Mouse (Mus musculus) heart, embryonic 14.5 days (tissue): ENCODE measurements around the gene Kif21a. TPM values are rescaled to one million over a fixed set of nuclear protein-coding genes. Genes with fewer than 3 reads are reported as not detected.

Experiments
- ATAC-seq: fragments of 200-750 bp; cut with Nextera tagmentation; 2 replicates; pipeline ENCODE4 v1.8.0; 2017; ENCODE audit warnings: low read depth, moderate TSS enrichment; ENCODE audit not compliant: insufficient number of reproducible peaks, insufficient read depth, low FRiP score
- H3K27ac ChIP-seq, 2 experiments: fragments of 200-500 bp in 1 of 2; fragments of 300-500 bp in 1 of 2; sonication (generic) in 1 of 2; replicated peaks in 1 of 2; 2 replicates each; pipeline ENCODE4 v1.5.1; 2012 to 2014; ENCODE audit warnings: low read depth in 2 of 2, low read length in 2 of 2, control low read depth in 1 of 2, mild to moderate bottlenecking in 1 of 2, mixed read lengths in 1 of 2; ENCODE audit not compliant: control insufficient read depth in 1 of 2, insufficient read depth in 1 of 2
- H3K27me3 ChIP-seq: fragments of 300-500 bp; sonication (generic); 2 replicates; pipeline ENCODE4 v1.6.1; 2014; ENCODE audit warnings: mild to moderate bottlenecking, low read length, control low read depth; ENCODE audit not compliant: control insufficient read depth, insufficient read depth
- H3K36me3 ChIP-seq: fragments of 300-500 bp; sonication (generic); 2 replicates; pipeline ENCODE4 v1.6.1; 2014; ENCODE audit warnings: mild to moderate bottlenecking, control low read depth, low read length, mixed read lengths; ENCODE audit not compliant: control insufficient read depth, insufficient read depth
- H3K4me1 ChIP-seq, 2 experiments: fragments of 200-500 bp in 1 of 2; fragments of 300-500 bp in 1 of 2; sonication (generic) in 1 of 2; 2 replicates each; pipeline ENCODE4 v1.6.1; 2012 to 2014; ENCODE audit warnings: low read length in 2 of 2, control low read depth in 1 of 2, mixed read lengths in 1 of 2; ENCODE audit not compliant: control insufficient read depth in 2 of 2, insufficient read depth in 2 of 2
- H3K4me2 ChIP-seq: fragments of 300-500 bp; sonication (generic); 2 replicates; pipeline ENCODE4 v1.6.1; 2014; ENCODE audit warnings: mild to moderate bottlenecking, low read length
- H3K4me3 ChIP-seq, 2 experiments: fragments of 200-500 bp in 1 of 2; fragments of 300-500 bp in 1 of 2; sonication (generic) in 1 of 2; 2 replicates each; pipeline ENCODE4 v1.5.1; 2012 to 2014; ENCODE audit warnings: low read length in 2 of 2, mild to moderate bottlenecking in 2 of 2, control low read depth in 1 of 2, low read depth in 1 of 2, moderate library complexity in 1 of 2; ENCODE audit not compliant: control insufficient read depth in 1 of 2, insufficient read depth in 1 of 2
- H3K9ac ChIP-seq: fragments of 300-500 bp; sonication (generic); 2 replicates; pipeline ENCODE4 v1.6.1; 2014; ENCODE audit warnings: mild to moderate bottlenecking, low read length
- H3K9me3 ChIP-seq: fragments of 300-500 bp; sonication (generic); 2 replicates; pipeline ENCODE4 v1.6.1; 2016; ENCODE audit warnings: low read length, control low read depth; ENCODE audit not compliant: control insufficient read depth
- WGBS: fragments of 180-500 bp; shearing (Covaris S2); extraction: QIAGEN DNeasy Blood & Tissue Kit; methylation state at CpG from one replicate; pipeline ENCODE4 v1.1.7; 2014; 5-methylcytosine and 5-hydroxymethylcytosine counted together
- polyA plus RNA-seq: library from polyadenylated mRNA; unstranded; fragments of >200 nt; fragmentation: Nextera tagmentation; extraction: Ambion mirVana; gene quantifications from 2 replicates; pipeline ENCODE4 v1.2.1, GENCODE M21; 2014

The Kif21a gene
- polyA plus RNA-seq, 1 experiment from 2014 or later = 5.7 TPM

- H3K4me1 ChIP-seq = peaks cover 0 to 2% of the 10 kb centered on the region in 2 experiments; a peak in 1 of 4 replicates
- no peak for ATAC-seq
- H3K36me3 ChIP-seq = no peaks in the 10 kb centered on the region
- H3K4me2 ChIP-seq = no peak overlapping the region
- 69% methylated on average over 21 of the region's 21 CpGs for WGBS
- H3K9me3 ChIP-seq = no peaks in the 10 kb centered on the region
- H3K4me3 ChIP-seq = no peak overlapping the region
- no peaks in the 10 kb centered on the region for H3K27me3 ChIP-seq
- H3K9ac ChIP-seq = no peak overlapping the region
- no peak overlapping the region for H3K27ac ChIP-seq
These were observed 49.3 kb downstream of the Kif21a start for GRCm38 (mm10) chr15:91000280-91001036.

- Histone ChIP-seq H3K4me1 (peaks cover 3 to 12% of the 10 kb centered on the region in 2 experiments; a peak in 2 of 4 replicates), H3K27ac (no peak overlapping the region), H3K9ac (no peak overlapping the region), H3K27me3 (no peaks in the 10 kb centered on the region), H3K9me3 (no peaks in the 10 kb centered on the region), H3K36me3 (no peaks in the 10 kb centered on the region), H3K4me2 (no peak overlapping the region), H3K4me3 (no peak overlapping the region)
- no peak for ATAC-seq
- 52% methylated on average over 2 of the region's 2 CpGs for WGBS
These were observed 56.9 kb downstream of the Kif21a start for GRCm38 (mm10) chr15:90992871-90993270.

DNA sequence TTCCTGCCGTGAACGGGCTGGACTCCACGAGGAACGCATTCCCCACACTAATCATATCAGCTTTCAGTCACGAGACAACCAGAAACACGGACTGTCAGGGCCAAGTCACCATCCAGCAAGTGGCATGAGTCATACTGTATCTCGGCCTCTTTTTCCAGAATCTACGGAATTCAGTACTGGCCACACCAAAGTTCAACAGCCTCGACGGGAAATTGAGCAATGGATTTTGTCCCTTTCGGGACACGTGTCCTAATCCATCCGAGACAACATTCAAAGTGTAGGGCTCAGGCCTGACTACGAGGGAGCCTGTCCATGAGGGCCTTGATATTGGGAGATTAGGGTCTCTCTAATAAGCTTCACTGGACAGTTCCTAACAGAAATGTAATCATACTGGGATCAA lies 57.4 kb downstream of the Kif21a start:
- H3K9ac ChIP-seq = no peak overlapping the region
- H3K4me2 ChIP-seq = no peak overlapping the region
- ATAC-seq = no peak
- no peak overlapping the region for H3K27ac ChIP-seq
- H3K9me3 ChIP-seq = no peaks in the 10 kb centered on the region
- no peaks in the 10 kb centered on the region for H3K36me3 ChIP-seq
- peaks cover 3 to 15% of the 10 kb centered on the region in 2 experiments; a peak in 2 of 4 replicates for H3K4me1 ChIP-seq
- no peak overlapping the region for H3K4me3 ChIP-seq
- WGBS = 41% methylated on average over 14 of the region's 14 CpGs
- no peaks in the 10 kb centered on the region for H3K27me3 ChIP-seq

DNA sequence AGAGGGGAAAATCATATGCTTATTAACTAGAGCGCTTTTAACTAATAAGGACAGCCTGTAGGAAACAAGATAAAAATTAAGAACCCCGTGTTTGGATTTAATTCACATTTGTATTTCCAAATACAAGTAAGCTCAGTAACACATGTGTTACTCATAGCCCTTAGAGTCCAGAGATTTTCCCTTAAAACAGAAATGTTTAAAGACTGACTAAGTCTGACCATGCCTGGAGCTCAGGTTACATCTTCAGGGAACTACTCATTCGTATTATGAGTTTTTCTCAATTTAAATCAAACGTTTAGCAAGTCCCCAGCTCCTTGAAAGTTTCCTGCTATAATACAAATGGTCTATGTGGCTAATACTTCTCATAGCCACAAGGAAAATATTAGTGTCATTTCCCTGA lies 57.9 kb downstream of the Kif21a start:
- no peak for ATAC-seq
- Histone ChIP-seq H3K27me3 (no peaks in the 10 kb centered on the region), H3K27ac (no peak overlapping the region), H3K9me3 (no peaks in the 10 kb centered on the region), H3K36me3 (no peaks in the 10 kb centered on the region), H3K4me1 (peaks cover 3 to 15% of the 10 kb centered on the region in 2 experiments; a peak in 2 of 4 replicates), H3K4me3 (no peak overlapping the region), H3K9ac (no peak overlapping the region), H3K4me2 (no peak overlapping the region)
- WGBS = 79% methylated on average over 4 of the region's 4 CpGs

DNA sequence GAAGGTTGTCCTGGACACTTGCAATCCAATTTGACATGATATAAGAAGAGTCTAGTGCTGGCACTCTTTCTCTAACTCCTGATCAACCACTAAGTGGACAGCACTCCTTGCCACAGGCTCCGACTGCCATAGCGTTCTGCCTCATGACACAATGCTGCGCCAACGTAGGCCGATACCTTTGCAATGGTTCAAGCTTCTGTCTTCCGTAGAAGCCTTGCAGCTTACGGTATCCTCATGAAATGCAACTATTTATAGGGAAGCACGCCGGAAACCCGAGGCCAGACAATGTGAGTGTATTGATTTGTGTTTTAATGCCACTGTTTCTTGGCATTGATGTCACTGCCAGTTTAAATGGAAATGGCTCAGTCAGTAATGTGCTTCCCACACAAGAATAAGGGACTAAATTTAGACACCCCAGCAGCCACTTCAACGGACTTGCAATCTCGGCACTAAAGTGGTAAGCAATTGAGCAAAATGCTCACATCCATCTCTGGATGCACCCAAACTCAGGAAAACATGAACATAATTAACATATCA lies 62.0 kb downstream of the Kif21a start:
- Histone ChIP-seq H3K4me3 (no peak overlapping the region), H3K9ac (no peak overlapping the region), H3K4me2 (no peak overlapping the region), H3K36me3 (no peaks in the 10 kb centered on the region), H3K27ac (no peak overlapping the region), H3K4me1 (peaks cover 3 to 15% of the 10 kb centered on the region in 2 experiments; a peak in 2 of 4 replicates), H3K9me3 (no peaks in the 10 kb centered on the region), H3K27me3 (no peaks in the 10 kb centered on the region)
- 78% methylated on average over 12 of the region's 12 CpGs for WGBS
- no peak for ATAC-seq

- no peak overlapping the region for H3K4me2 ChIP-seq
- H3K36me3 ChIP-seq = peaks cover 26% of the 10 kb centered on the region
- H3K9ac ChIP-seq = no peak overlapping the region
- peaks cover 8% of the 10 kb centered on the region; the same call in 1 of the 2 replicates for H3K9me3 ChIP-seq
- no peak overlapping the region for H3K4me3 ChIP-seq
- no peaks in the 10 kb centered on the region for H3K4me1 ChIP-seq
- H3K27ac ChIP-seq = no peak overlapping the region
- no peak for ATAC-seq
- H3K27me3 ChIP-seq = no peaks in the 10 kb centered on the region
- WGBS = 67% methylated on average over 5 of the region's 5 CpGs
These were observed 73.8 kb downstream of the Kif21a start for GRCm38 (mm10) chr15:90975914-90976313.

DNA sequence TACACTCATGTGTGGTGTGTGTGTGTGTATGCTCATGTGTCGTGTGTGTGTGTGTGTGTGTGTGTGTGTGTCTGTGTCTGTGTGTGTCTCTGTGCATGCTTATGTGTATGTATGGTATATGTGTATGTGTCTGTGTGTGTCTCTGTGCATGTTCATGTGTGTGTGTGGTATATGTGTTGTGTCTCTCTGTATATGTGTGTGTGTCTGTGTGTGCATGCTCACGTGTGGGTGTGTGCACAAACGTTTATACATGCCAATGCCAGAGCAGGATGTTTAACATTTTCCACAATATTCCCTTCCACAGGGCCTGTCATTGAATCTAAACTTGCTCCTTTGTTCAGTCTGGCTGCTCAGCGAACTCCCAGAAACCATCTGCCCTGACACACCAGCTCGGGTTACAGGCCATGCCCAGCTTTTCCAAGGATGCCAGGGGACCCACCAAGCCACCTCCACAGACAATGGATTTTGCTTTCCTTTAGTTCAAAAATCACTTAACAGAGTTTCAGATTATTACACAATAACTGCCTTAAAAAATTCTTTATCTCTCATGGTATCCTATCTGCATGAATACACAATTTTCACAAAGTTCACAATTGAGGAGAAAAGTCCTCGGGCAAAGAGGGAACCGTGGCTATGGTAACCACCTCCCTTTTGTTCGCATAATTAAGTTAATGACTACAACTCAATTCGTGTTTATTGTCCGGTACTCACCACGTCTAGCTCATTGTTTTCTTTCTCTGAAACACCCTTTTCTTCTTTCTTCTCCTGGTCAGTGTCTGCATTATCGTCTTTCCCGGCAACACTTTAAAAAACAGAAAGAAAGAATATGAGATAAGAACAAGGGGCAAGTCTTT lies 77.6 kb downstream of the Kif21a start:
- Histone ChIP-seq H3K27me3 (no peaks in the 10 kb centered on the region), H3K36me3 (peaks cover 37% of the 10 kb centered on the region), H3K9ac (no peak overlapping the region), H3K9me3 (no peaks in the 10 kb centered on the region), H3K4me1 (no peaks in the 10 kb centered on the region), H3K4me3 (no peak overlapping the region), H3K27ac (no peak overlapping the region), H3K4me2 (no peak overlapping the region)
- ATAC-seq = no peak
- 76% methylated on average over 13 of the region's 13 CpGs for WGBS
